Mouse (Mus musculus): ENCODE measurements around the gene Tmprss2. TPM values are rescaled to one million over a fixed set of nuclear protein-coding genes. Genes with fewer than 3 reads are reported as not detected.
A peak's percentile ranks its signal among the peaks of the same experiment; 100 is the strongest.

The Tmprss2 gene
- polyA plus RNA-seq (2014; fragmentation: Nextera tagmentation; extraction: Ambion mirVana) = 0.23 TPM in 1 of 2 replicates, not detected in the other

- Histone ChIP-seq H3K27ac (ENCODE audit: low read depth, low read length) (no peak within 1 kb of the TSS), H3K36me3 (ENCODE audit: control insufficient read depth, insufficient read depth, low read length) (no peaks in the 10 kb centered on the region), H3K9ac (ENCODE audit: low read length) (no peak within 1 kb of the TSS), H3K27me3 (ENCODE audit: control insufficient read depth, insufficient read depth, low read length) (peaks cover 34% of the 10 kb centered on the region), H3K4me2 (peak within 1 kb of the TSS; percentile 52), H3K4me1 (ENCODE audit: control insufficient read depth, insufficient read depth, low read length) (peaks cover 6% of the 10 kb centered on the region), H3K4me3 (ENCODE audit: low read depth, low read length) (peak within 1 kb of the TSS; percentile 29), H3K9me3 (ENCODE audit: control insufficient read depth, low read length) (no peaks in the 10 kb centered on the region)
- under 1% methylated on average over 30 of the region's 30 CpGs for WGBS
- ATAC-seq (ENCODE audit: low FRiP score) = no peak
- DNase-seq (ENCODE audit: low spot score, missing footprints) = peak; percentile 91
Observed at GRCm38 (mm10) chr16:97610939-97611338, at the start of gene Tmprss2. Tmprss2 (minus strand) TSS chr16:97611195.

DNA sequence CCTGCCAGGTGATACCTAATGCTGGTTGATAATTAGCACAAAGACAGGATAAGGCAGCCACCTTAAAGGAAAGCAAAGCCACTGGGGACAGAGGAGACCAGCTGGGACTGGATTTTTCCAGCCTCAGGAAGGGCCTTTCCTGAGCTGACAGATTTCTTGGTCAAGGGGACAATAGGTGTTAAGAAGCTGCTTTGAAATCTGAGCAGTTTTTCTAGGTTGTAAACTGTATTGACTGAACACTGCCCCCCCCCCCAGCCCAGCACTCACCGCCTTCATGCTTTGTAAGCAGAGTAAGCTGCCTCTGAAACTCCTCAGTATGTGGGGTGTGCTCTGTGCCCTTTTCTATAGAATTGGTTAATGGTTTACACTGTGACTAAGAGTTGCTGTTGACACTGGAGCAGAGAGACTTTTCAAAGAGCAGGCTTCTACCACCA, 48.2 kb upstream of the Tmprss2 start:
- Histone ChIP-seq H3K9me3 (ENCODE audit: control insufficient read depth, low read length) (no peaks in the 10 kb centered on the region), H3K27me3 (ENCODE audit: control insufficient read depth, insufficient read depth, low read length) (no peaks in the 10 kb centered on the region), H3K27ac (ENCODE audit: low read depth, low read length) (no peak overlapping the region), H3K36me3 (ENCODE audit: control insufficient read depth, insufficient read depth, low read length) (no peaks in the 10 kb centered on the region), H3K4me1 (ENCODE audit: control insufficient read depth, insufficient read depth, low read length) (peaks cover 11% of the 10 kb centered on the region), H3K4me3 (ENCODE audit: low read depth, low read length) (no peak overlapping the region), H3K4me2 (no peak overlapping the region), H3K9ac (ENCODE audit: low read length) (no peak overlapping the region)
- ATAC-seq (ENCODE audit: low FRiP score) (peak; percentile 75), DNase-seq (ENCODE audit: low spot score, missing footprints) (peak; percentile 89)
- WGBS = 8% methylated on average over 1 of the region's 1 CpGs

GRCm38 (mm10) chr16:97658481-97658880, 47.5 kb upstream of the Tmprss2 start:
- DNase-seq (ENCODE audit: low spot score, missing footprints) = no peak
- no peak for ATAC-seq (ENCODE audit: low FRiP score)
- Histone ChIP-seq H3K4me3 (ENCODE audit: low read depth, low read length) (no peak overlapping the region), H3K4me2 (no peak overlapping the region), H3K27ac (ENCODE audit: low read depth, low read length) (no peak overlapping the region), H3K36me3 (ENCODE audit: control insufficient read depth, insufficient read depth, low read length) (no peaks in the 10 kb centered on the region), H3K27me3 (ENCODE audit: control insufficient read depth, insufficient read depth, low read length) (no peaks in the 10 kb centered on the region), H3K9me3 (ENCODE audit: control insufficient read depth, low read length) (no peaks in the 10 kb centered on the region), H3K4me1 (ENCODE audit: control insufficient read depth, insufficient read depth, low read length) (peaks cover 11% of the 10 kb centered on the region), H3K9ac (ENCODE audit: low read length) (no peak overlapping the region)
- 57% methylated on average over 6 of the region's 6 CpGs for WGBS

DNA sequence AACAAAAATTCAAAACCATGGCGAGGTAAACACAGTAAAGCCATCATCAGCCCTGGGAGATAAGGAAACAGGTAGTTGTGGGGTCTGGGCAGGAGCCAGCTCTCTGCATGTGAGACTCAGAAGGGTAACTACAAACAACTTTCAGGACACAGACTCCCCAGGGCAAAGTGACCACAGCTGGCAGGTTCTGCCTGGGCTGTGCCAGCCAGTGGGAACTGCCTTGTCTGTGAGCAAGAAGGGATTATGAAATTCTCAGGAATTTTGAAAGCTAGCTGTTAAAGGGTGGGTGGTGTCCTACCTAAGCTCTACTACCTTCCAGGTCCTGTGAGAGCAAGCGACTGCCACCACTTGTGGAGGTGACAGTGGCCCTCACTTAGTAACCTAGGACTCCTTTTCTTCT, 44.8 kb upstream of the Tmprss2 start:
- H3K4me1 ChIP-seq (ENCODE audit: control insufficient read depth, insufficient read depth, low read length) = peaks cover 6% of the 10 kb centered on the region
- WGBS = 87% methylated on average over 2 of the region's 2 CpGs
- DNase-seq (ENCODE audit: low spot score, missing footprints) = no peak
- no peak overlapping the region for H3K9ac ChIP-seq (ENCODE audit: low read length)
- H3K9me3 ChIP-seq (ENCODE audit: control insufficient read depth, low read length) = no peaks in the 10 kb centered on the region
- no peaks in the 10 kb centered on the region for H3K27me3 ChIP-seq (ENCODE audit: control insufficient read depth, insufficient read depth, low read length)
- no peak overlapping the region for H3K4me2 ChIP-seq
- ATAC-seq (ENCODE audit: low FRiP score) = no peak
- H3K27ac ChIP-seq (ENCODE audit: low read depth, low read length) = no peak overlapping the region
- no peaks in the 10 kb centered on the region for H3K36me3 ChIP-seq (ENCODE audit: control insufficient read depth, insufficient read depth, low read length)
- H3K4me3 ChIP-seq (ENCODE audit: low read depth, low read length) = no peak overlapping the region

GRCm38 (mm10) chr16:97649522-97650188, 38.7 kb upstream of the Tmprss2 start:
- no peak overlapping the region for H3K4me2 ChIP-seq
- H3K4me3 ChIP-seq (ENCODE audit: low read depth, low read length) = no peak overlapping the region
- no peaks in the 10 kb centered on the region for H3K4me1 ChIP-seq (ENCODE audit: control insufficient read depth, insufficient read depth, low read length)
- DNase-seq (ENCODE audit: low spot score, missing footprints) (no peak), ATAC-seq (ENCODE audit: low FRiP score) (no peak)
- no peaks in the 10 kb centered on the region for H3K27me3 ChIP-seq (ENCODE audit: control insufficient read depth, insufficient read depth, low read length)
- no peaks in the 10 kb centered on the region for H3K36me3 ChIP-seq (ENCODE audit: control insufficient read depth, insufficient read depth, low read length)
- no peak overlapping the region for H3K9ac ChIP-seq (ENCODE audit: low read length)
- H3K27ac ChIP-seq (ENCODE audit: low read depth, low read length) = no peak overlapping the region
- 80% methylated on average over 9 of the region's 9 CpGs for WGBS
- no peaks in the 10 kb centered on the region for H3K9me3 ChIP-seq (ENCODE audit: control insufficient read depth, low read length)

GRCm38 (mm10) chr16:97644681-97645080, 33.7 kb upstream of the Tmprss2 start:
- Histone ChIP-seq H3K4me1 (ENCODE audit: control insufficient read depth, insufficient read depth, low read length) (no peaks in the 10 kb centered on the region), H3K36me3 (ENCODE audit: control insufficient read depth, insufficient read depth, low read length) (no peaks in the 10 kb centered on the region), H3K27ac (ENCODE audit: low read depth, low read length) (no peak overlapping the region), H3K4me3 (ENCODE audit: low read depth, low read length) (no peak overlapping the region), H3K4me2 (no peak overlapping the region), H3K9me3 (ENCODE audit: control insufficient read depth, low read length) (no peaks in the 10 kb centered on the region), H3K27me3 (ENCODE audit: control insufficient read depth, insufficient read depth, low read length) (no peaks in the 10 kb centered on the region), H3K9ac (ENCODE audit: low read length) (no peak overlapping the region)
- ATAC-seq (ENCODE audit: low FRiP score) (no peak), DNase-seq (ENCODE audit: low spot score, missing footprints) (no peak)

DNA sequence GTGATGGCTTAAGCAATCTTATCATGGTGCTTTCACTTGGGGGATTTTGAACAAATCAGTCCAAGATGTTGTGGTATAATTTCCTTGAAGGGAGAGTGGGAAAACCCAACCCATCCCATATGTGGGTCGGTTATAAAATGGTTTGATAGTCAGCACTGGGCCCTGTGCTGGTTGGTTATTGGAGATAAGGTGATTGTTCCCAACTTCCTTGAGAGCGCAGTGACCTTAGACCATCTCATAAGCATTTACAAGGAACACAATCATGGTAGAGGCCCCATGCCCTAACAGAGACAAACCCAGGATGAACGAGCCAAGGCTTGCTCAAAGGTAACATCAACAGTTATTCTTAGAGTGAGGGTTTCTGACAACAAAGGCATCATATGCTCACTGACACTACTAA, 28.6 kb upstream of the Tmprss2 start:
- no peak overlapping the region for H3K4me3 ChIP-seq (ENCODE audit: low read depth, low read length)
- no peaks in the 10 kb centered on the region for H3K4me1 ChIP-seq (ENCODE audit: control insufficient read depth, insufficient read depth, low read length)
- DNase-seq (ENCODE audit: low spot score, missing footprints) (no peak), ATAC-seq (ENCODE audit: low FRiP score) (no peak)
- H3K9ac ChIP-seq (ENCODE audit: low read length) = no peak overlapping the region
- no peak overlapping the region for H3K27ac ChIP-seq (ENCODE audit: low read depth, low read length)
- H3K9me3 ChIP-seq (ENCODE audit: control insufficient read depth, low read length) = no peaks in the 10 kb centered on the region
- H3K27me3 ChIP-seq (ENCODE audit: control insufficient read depth, insufficient read depth, low read length) = no peaks in the 10 kb centered on the region
- WGBS = 91% methylated on average over 3 of the region's 3 CpGs
- no peak overlapping the region for H3K4me2 ChIP-seq
- H3K36me3 ChIP-seq (ENCODE audit: control insufficient read depth, insufficient read depth, low read length) = no peaks in the 10 kb centered on the region

DNA sequence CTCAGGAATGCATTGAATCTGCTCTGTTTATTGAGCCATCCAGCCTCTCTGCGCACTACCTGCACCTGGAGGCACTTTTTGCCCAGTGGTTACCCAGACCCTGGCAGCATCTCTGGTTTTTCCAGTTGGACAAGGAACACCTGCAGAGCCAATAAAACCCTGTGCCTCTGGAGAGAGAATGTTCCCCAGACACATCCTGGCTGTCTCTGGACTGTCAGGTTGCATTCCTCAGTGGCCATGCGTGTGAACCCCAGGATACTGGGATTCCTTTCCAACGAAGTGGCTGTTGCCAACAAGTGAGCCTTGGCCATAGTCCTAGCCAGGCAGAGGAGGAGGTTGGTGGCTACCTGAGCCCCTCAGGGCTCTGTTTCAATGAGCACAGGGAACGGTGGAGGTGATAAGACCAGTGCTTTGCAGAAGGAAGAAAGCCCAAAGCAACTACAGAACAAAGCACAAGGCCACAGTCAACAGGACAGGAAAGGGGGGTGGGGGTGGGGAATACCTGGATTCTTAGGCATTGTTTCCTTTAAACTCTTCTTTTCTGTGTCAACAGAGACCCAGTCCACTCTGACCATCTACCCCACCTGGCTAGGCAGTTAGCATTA, 22.0 kb upstream of the Tmprss2 start:
- H3K4me1 ChIP-seq (ENCODE audit: control insufficient read depth, insufficient read depth, low read length) = no peaks in the 10 kb centered on the region
- DNase-seq (ENCODE audit: low spot score, missing footprints) (no peak), ATAC-seq (ENCODE audit: low FRiP score) (no peak)
- no peak overlapping the region for H3K27ac ChIP-seq (ENCODE audit: low read depth, low read length)
- WGBS = 70% methylated on average over 4 of the region's 4 CpGs
- no peak overlapping the region for H3K4me3 ChIP-seq (ENCODE audit: low read depth, low read length)
- no peaks in the 10 kb centered on the region for H3K36me3 ChIP-seq (ENCODE audit: control insufficient read depth, insufficient read depth, low read length)
- H3K9ac ChIP-seq (ENCODE audit: low read length) = no peak overlapping the region
- no peak overlapping the region for H3K4me2 ChIP-seq
- no peaks in the 10 kb centered on the region for H3K27me3 ChIP-seq (ENCODE audit: control insufficient read depth, insufficient read depth, low read length)
- H3K9me3 ChIP-seq (ENCODE audit: control insufficient read depth, low read length) = no peaks in the 10 kb centered on the region

- H3K27me3 ChIP-seq (ENCODE audit: control insufficient read depth, insufficient read depth, low read length) = no peaks in the 10 kb centered on the region
- no peaks in the 10 kb centered on the region for H3K9me3 ChIP-seq (ENCODE audit: control insufficient read depth, low read length)
- no peaks in the 10 kb centered on the region for H3K4me1 ChIP-seq (ENCODE audit: control insufficient read depth, insufficient read depth, low read length)
- no peaks in the 10 kb centered on the region for H3K36me3 ChIP-seq (ENCODE audit: control insufficient read depth, insufficient read depth, low read length)
- no peak overlapping the region for H3K4me3 ChIP-seq (ENCODE audit: low read depth, low read length)
- ATAC-seq (ENCODE audit: low FRiP score) (no peak), DNase-seq (ENCODE audit: low spot score, missing footprints) (no peak)
- no peak overlapping the region for H3K9ac ChIP-seq (ENCODE audit: low read length)
- no peak overlapping the region for H3K4me2 ChIP-seq
- 79% methylated on average over 6 of the region's 6 CpGs for WGBS
- no peak overlapping the region for H3K27ac ChIP-seq (ENCODE audit: low read depth, low read length)
Observed at GRCm38 (mm10) chr16:97623166-97623565, 12.2 kb upstream of the Tmprss2 start.

Data from midbrain, embryonic 11.5 days (tissue).